Mouse (Mus musculus) kidney, embryonic 14.5 days (tissue): Measurements from ENCODE around the gene Ptprd. TPM values are rescaled to one million over a fixed set of nuclear protein-coding genes. Genes with fewer than 3 reads are reported as not detected.

Source experiments
- ATAC-seq: fragments of 200-750 bp; cut with Nextera tagmentation; 2 replicates; pipeline ENCODE4 v1.8.0; 2017; ENCODE audit warnings: moderate number of reproducible peaks, mild to moderate bottlenecking, moderate TSS enrichment, moderate library complexity; ENCODE audit not compliant: low FRiP score, low TSS enrichment
- H3K27ac ChIP-seq: fragments of 300-500 bp; sonication (generic); 2 replicates; pipeline ENCODE4 v1.5.1; 2014; ENCODE audit warnings: low read depth, mild to moderate bottlenecking, low read length, moderate library complexity, mixed read lengths
- H3K27me3 ChIP-seq: fragments of 300-500 bp; sonication (generic); 2 replicates; pipeline ENCODE4 v1.6.1; 2014; ENCODE audit warnings: mild to moderate bottlenecking, low read length; ENCODE audit not compliant: control insufficient read depth, insufficient read depth
- H3K36me3 ChIP-seq: fragments of 300-500 bp; sonication (generic); 2 replicates; pipeline ENCODE4 v1.6.1; 2014; ENCODE audit warnings: low read length, mixed read lengths; ENCODE audit not compliant: control insufficient read depth, insufficient read depth
- H3K4me1 ChIP-seq: fragments of 300-500 bp; sonication (generic); 2 replicates; pipeline ENCODE4 v1.6.1; 2014; ENCODE audit warnings: low read length, mixed read lengths; ENCODE audit not compliant: control insufficient read depth, insufficient read depth
- H3K4me2 ChIP-seq: fragments of 300-500 bp; sonication (generic); replicated peaks from 2 replicates; pipeline ENCODE4 v1.6.1; 2014; ENCODE audit warnings: low read depth, mild to moderate bottlenecking, low read length
- H3K4me3 ChIP-seq: fragments of 300-500 bp; sonication (generic); 2 replicates; pipeline ENCODE4 v1.5.1; 2014; ENCODE audit warnings: mild to moderate bottlenecking, low read length
- H3K9ac ChIP-seq: fragments of 300-500 bp; sonication (generic); 2 replicates; pipeline ENCODE4 v1.6.1; 2014; ENCODE audit warnings: low read depth, mild to moderate bottlenecking, low read length, moderate library complexity
- H3K9me3 ChIP-seq: fragments of 300-500 bp; sonication (generic); 2 replicates; pipeline ENCODE4 v1.6.1; 2016; ENCODE audit warnings: low read length; ENCODE audit not compliant: control insufficient read depth
- WGBS: fragments of 180-500 bp; shearing (Covaris S2); extraction: QIAGEN DNeasy Blood & Tissue Kit; methylation state at CpG from one replicate; pipeline ENCODE4 v1.1.7; 2014; 5-methylcytosine and 5-hydroxymethylcytosine counted together
- polyA plus RNA-seq: library from polyadenylated mRNA; unstranded; fragments of >200 nt; fragmentation: Nextera tagmentation; extraction: Ambion mirVana; gene quantifications from 2 replicates; pipeline ENCODE4 v1.2.1, GENCODE M21; 2014

Gene Ptprd
- 31.7 and 34.8 TPM in 2 replicates for polyA plus RNA-seq

- peaks cover 29% of the 10 kb centered on the region for H3K27me3 ChIP-seq
- under 1% methylated on average over 57 of the region's 86 CpGs for WGBS
- ATAC-seq = peak; percentile 94
- H3K27ac ChIP-seq = no peak within 1 kb of the TSS
- peak within 1 kb of the TSS; percentile 50 for H3K4me3 ChIP-seq
- no peaks in the 10 kb centered on the region for H3K9me3 ChIP-seq
- H3K4me2 ChIP-seq = peak within 1 kb of the TSS; percentile 84
- H3K4me1 ChIP-seq = no peaks in the 10 kb centered on the region
- H3K36me3 ChIP-seq = no peaks in the 10 kb centered on the region
- H3K9ac ChIP-seq = peak within 1 kb of the TSS; percentile 37; the same call in 1 of the 2 replicates
Observed at GRCm38 (mm10) chr4:78211529-78212494, at the start of gene Ptprd. TSS of gene Ptprd (minus strand) at chr4:78211961.

GRCm38 (mm10) chr4:78235820-78236219, 24.1 kb upstream of the Ptprd start:
- no peaks in the 10 kb centered on the region for H3K4me1 ChIP-seq
- H3K4me3 ChIP-seq = no peak overlapping the region
- no peak overlapping the region for H3K9ac ChIP-seq
- H3K9me3 ChIP-seq = no peaks in the 10 kb centered on the region
- H3K4me2 ChIP-seq = no peak overlapping the region
- no peak overlapping the region for H3K27ac ChIP-seq
- no peaks in the 10 kb centered on the region for H3K27me3 ChIP-seq
- 73% methylated on average over 2 of the region's 2 CpGs for WGBS
- no peaks in the 10 kb centered on the region for H3K36me3 ChIP-seq
- ATAC-seq = no peak

GRCm38 (mm10) chr4:78235316-78235715, 23.6 kb upstream of the Ptprd start:
- no peak for ATAC-seq
- Histone ChIP-seq H3K27ac (no peak overlapping the region), H3K27me3 (no peaks in the 10 kb centered on the region), H3K4me3 (no peak overlapping the region), H3K36me3 (no peaks in the 10 kb centered on the region), H3K4me1 (no peaks in the 10 kb centered on the region), H3K9ac (no peak overlapping the region), H3K9me3 (no peaks in the 10 kb centered on the region), H3K4me2 (no peak overlapping the region)
- WGBS = 80% methylated on average over 2 of the region's 2 CpGs

- Histone ChIP-seq H3K27ac (no peak overlapping the region), H3K27me3 (no peaks in the 10 kb centered on the region), H3K4me3 (no peak overlapping the region), H3K9me3 (no peaks in the 10 kb centered on the region), H3K36me3 (no peaks in the 10 kb centered on the region), H3K4me1 (no peaks in the 10 kb centered on the region), H3K9ac (no peak overlapping the region), H3K4me2 (no peak overlapping the region)
- no peak for ATAC-seq
- 74% methylated on average over 1 of the region's 1 CpGs for WGBS
Observed at GRCm38 (mm10) chr4:78234681-78235080, 22.9 kb upstream of the Ptprd start.

- Histone ChIP-seq H3K9me3 (no peaks in the 10 kb centered on the region), H3K27ac (no peak overlapping the region), H3K4me1 (no peaks in the 10 kb centered on the region), H3K4me2 (no peak overlapping the region), H3K36me3 (no peaks in the 10 kb centered on the region), H3K27me3 (peaks cover 29% of the 10 kb centered on the region), H3K4me3 (no peak overlapping the region), H3K9ac (no peak overlapping the region)
- 49% methylated on average over 4 of the region's 4 CpGs for WGBS
- ATAC-seq = no peak
Observed at GRCm38 (mm10) chr4:78213949-78214348, 2.2 kb upstream of the Ptprd start.

GRCm38 (mm10) chr4:78212941-78213340, 1.2 kb upstream of the Ptprd start:
- Histone ChIP-seq H3K9ac (no peak overlapping the region), H3K4me1 (no peaks in the 10 kb centered on the region), H3K4me3 (no peak overlapping the region), H3K27ac (no peak overlapping the region), H3K36me3 (no peaks in the 10 kb centered on the region), H3K4me2 (no peak overlapping the region), H3K9me3 (no peaks in the 10 kb centered on the region), H3K27me3 (peaks cover 29% of the 10 kb centered on the region)
- 63% methylated on average over 4 of the region's 4 CpGs for whole genome bisulfite sequencing
- ATAC-seq = no peak

- Histone ChIP-seq H3K9me3 (no peaks in the 10 kb centered on the region), H3K27ac (no peak overlapping the region), H3K27me3 (peaks cover 29% of the 10 kb centered on the region), H3K9ac (peak overlapping the region; percentile 37; the same call in 1 of the 2 replicates), H3K4me1 (no peaks in the 10 kb centered on the region), H3K4me2 (peak overlapping the region; percentile 84), H3K4me3 (peak overlapping the region; percentile 50), H3K36me3 (no peaks in the 10 kb centered on the region)
- 28% methylated on average over 9 of the region's 9 CpGs for WGBS
- no peak for ATAC-seq
Observed at GRCm38 (mm10) chr4:78210878-78211528, 758 bp downstream of the Ptprd start.

- Histone ChIP-seq H3K36me3 (no peaks in the 10 kb centered on the region), H3K9me3 (no peaks in the 10 kb centered on the region), H3K27ac (no peak overlapping the region), H3K9ac (no peak overlapping the region), H3K4me1 (no peaks in the 10 kb centered on the region), H3K4me2 (no peak overlapping the region), H3K4me3 (no peak overlapping the region), H3K27me3 (no peaks in the 10 kb centered on the region; the same call in 1 of the 2 replicates)
- 56% methylated on average over 3 of the region's 3 CpGs for WGBS
- ATAC-seq = no peak
Observed at GRCm38 (mm10) chr4:78205018-78205417, 6.7 kb downstream of the Ptprd start.

- Histone ChIP-seq H3K4me1 (no peaks in the 10 kb centered on the region), H3K27me3 (no peaks in the 10 kb centered on the region), H3K4me3 (no peak overlapping the region), H3K36me3 (no peaks in the 10 kb centered on the region), H3K9ac (no peak overlapping the region), H3K9me3 (no peaks in the 10 kb centered on the region), H3K27ac (no peak overlapping the region), H3K4me2 (no peak overlapping the region)
- ATAC-seq = no peak
- 83% methylated on average over 1 of the region's 1 CpGs for WGBS
Observed at GRCm38 (mm10) chr4:78168447-78168846, 43.3 kb downstream of the Ptprd start.
